Mouse (Mus musculus) brain, embryonic 14.5 days (tissue): ENCODE data around the gene Zfp62.

ENCODE experiments used
- CTCF ChIP-seq: fragments of 200-500 bp; IDR thresholded peaks from 2 replicates; pipeline ENCODE4 v1.5.1; 2012; ENCODE audit warnings: inconsistent platforms, mild to moderate bottlenecking, moderate library complexity, borderline replicate concordance; ENCODE audit not compliant: insufficient read depth, insufficient read length; ENCODE audit errors: extremely low read depth
- POLR2A ChIP-seq: fragments of 200-500 bp; IDR thresholded peaks from 2 replicates; pipeline ENCODE4 v1.6.1; 2012; ENCODE audit warnings: mild to moderate bottlenecking, inconsistent platforms, borderline replicate concordance; ENCODE audit not compliant: poor library complexity, insufficient read depth, insufficient read length, severe bottlenecking; ENCODE audit errors: extremely low read depth

DNA sequence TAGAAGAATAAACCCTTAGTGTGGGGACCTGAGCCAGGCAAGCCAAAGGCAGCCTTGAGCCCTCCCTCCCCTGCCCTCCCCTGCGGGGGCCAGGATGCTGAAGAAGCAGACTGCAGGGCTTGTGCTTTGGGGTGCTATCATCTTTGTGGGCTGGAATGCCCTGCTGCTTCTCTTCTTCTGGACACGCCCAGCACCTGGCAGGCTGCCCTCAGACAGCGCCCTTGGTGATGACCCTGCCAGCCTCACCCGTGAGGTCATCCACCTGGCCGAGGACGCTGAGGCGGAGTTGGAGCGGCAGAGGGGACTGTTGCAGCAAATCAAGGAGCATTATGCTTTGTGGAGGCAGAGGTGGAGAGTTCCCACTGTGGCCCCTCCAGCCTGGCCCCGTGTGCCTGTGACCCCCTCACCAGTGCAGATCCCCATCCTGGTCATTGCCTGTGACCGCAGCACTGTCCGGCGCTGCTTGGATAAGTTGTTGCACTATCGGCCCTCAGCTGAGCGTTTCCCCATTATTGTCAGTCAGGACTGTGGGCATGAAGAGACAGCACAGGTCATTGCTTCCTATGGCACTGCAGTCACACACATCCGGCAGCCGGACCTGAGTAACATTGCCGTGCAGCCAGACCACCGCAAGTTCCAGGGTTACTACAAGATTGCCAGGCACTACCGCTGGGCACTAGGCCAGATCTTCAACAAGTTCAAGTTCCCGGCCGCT lies 57.7 kb downstream of the Zfp62 start:
- TF ChIP-seq POLR2A (no peak), CTCF (no peak)
